8 mouse cellular contexts compared by ENCODE assay signal in the genomic region with DNA sequence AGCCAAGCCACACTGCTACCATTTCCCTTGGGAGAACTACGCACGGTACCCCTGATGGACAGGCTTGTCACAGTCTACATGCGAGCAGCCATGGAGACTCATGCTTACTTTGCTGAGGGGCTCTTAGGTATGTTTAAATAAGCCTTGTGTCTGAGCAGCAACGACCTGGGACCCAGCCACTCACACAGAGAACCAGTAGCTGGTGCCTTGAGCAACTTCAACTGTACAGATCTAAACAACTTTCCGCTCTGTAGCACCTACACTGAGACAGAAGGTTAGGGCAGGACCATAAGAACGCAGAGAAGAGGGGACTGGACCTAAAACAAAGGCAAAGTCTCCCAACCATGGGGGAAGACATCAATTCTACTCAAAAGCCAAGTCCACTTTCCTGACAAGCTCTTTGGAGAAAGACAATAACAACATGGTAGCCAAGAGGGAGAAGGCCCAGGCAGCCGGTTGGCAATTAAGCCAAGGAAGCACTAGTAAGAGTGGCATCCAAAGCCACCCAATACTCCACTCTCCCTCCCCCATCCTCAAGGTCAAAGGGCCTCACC. TPM values are rescaled to one million over a fixed set of nuclear protein-coding genes. Genes with fewer than 3 reads are reported as not detected.
DNase-seq lines count a peak whose midpoint lies in the region; ATAC-seq and TF ChIP-seq lines count a peak whose summit lies in the region.

No protein-coding gene starts in this region.

- H3K9ac ChIP-seq in heart, embryonic 11.5 days (ENCODE audit: low read depth, low read length) = peak overlapping the region; percentile 90
- no peak overlapping the region for H3K9ac ChIP-seq in ES-Bruce4 (ENCODE audit: low read depth, poor library complexity, severe bottlenecking)
- H3K9ac ChIP-seq in heart, postnatal 0 days (replicated peaks; ENCODE audit: low read depth, low read length) = peak overlapping the region; percentile 96
- H3K9ac ChIP-seq in liver, embryonic 15.5 days = peak overlapping the region; percentile 59

- H3K9me3 ChIP-seq in heart, embryonic 11.5 days (replicated peaks; ENCODE audit: control insufficient read depth, low read length) = no peaks in the 10 kb centered on the region
- H3K9me3 ChIP-seq in ES-Bruce4 (replicated peaks; ENCODE audit: control insufficient read depth, insufficient read depth, low read length, poor library complexity, severe bottlenecking) = no peaks in the 10 kb centered on the region
- no peaks in the 10 kb centered on the region for H3K9me3 ChIP-seq in heart, postnatal 0 days (replicated peaks; ENCODE audit: control insufficient read depth, low read length)
- no peaks in the 10 kb centered on the region for H3K9me3 ChIP-seq in liver, embryonic 15.5 days (replicated peaks)

- H3K36me3 ChIP-seq in heart, embryonic 11.5 days (ENCODE audit: control insufficient read depth, insufficient read depth, low read length) = no peaks in the 10 kb centered on the region
- H3K36me3 ChIP-seq in ES-Bruce4 (ENCODE audit: control insufficient read depth, insufficient read depth, low read length, poor library complexity, severe bottlenecking) = no peaks in the 10 kb centered on the region; the same call in 1 of the 2 replicates
- peaks cover 13% of the 10 kb centered on the region for H3K36me3 ChIP-seq in heart, postnatal 0 days (replicated peaks; ENCODE audit: control insufficient read depth, insufficient read depth, low read length)
- peaks cover 31% of the 10 kb centered on the region for H3K36me3 ChIP-seq in liver, embryonic 15.5 days (replicated peaks)

- TF ChIP-seq POLR2A in ES-Bruce4 (IDR thresholded peaks at IDR 0.05; ENCODE audit: insufficient read depth, low read length) = no peak

- H3K4me1 ChIP-seq in heart, embryonic 11.5 days (ENCODE audit: control insufficient read depth, insufficient read depth, low read length) = peaks cover 73% of the 10 kb centered on the region
- H3K4me1 ChIP-seq in ES-Bruce4 (ENCODE audit: control insufficient read depth, insufficient read depth, low read length) = peaks cover 2% of the 10 kb centered on the region
- H3K4me1 ChIP-seq in heart, postnatal 0 days (ENCODE audit: control insufficient read depth, insufficient read depth) = peaks cover 49% of the 10 kb centered on the region
- H3K4me1 ChIP-seq in liver, embryonic 15.5 days (replicated peaks) = peaks cover 81% of the 10 kb centered on the region

- no peak for DNase-seq in heart, postnatal 36 days
- no peak for DNase-seq in heart, postnatal 0 days (ENCODE audit: low spot score)
- DNase-seq in right cerebral cortex, adult 2 months (ENCODE audit: low spot score in 2 of 2) = no peak
- no peak for DNase-seq in left cerebral cortex, adult 9 months (ENCODE audit: low spot score in 2 of 2)
- DNase-seq in layer of hippocampus, postnatal 36 days = no peak

- H3K4me2 ChIP-seq in heart, embryonic 11.5 days = peak overlapping the region; percentile 97
- H3K4me2 ChIP-seq in heart, postnatal 0 days (ENCODE audit: low read depth, low read length) = peak overlapping the region; percentile 85
- peak overlapping the region; percentile 95 for H3K4me2 ChIP-seq in liver, embryonic 15.5 days

- ATAC-seq in heart, embryonic 11.5 days (replicated peaks; ENCODE audit: insufficient number of reproducible peaks, low FRiP score, low TSS enrichment) = no peak
- ATAC-seq in heart, postnatal 0 days (ENCODE audit: insufficient read depth, low read depth) = no peak
- no peak for ATAC-seq in liver, embryonic 15.5 days (ENCODE audit: insufficient read depth)

- TF ChIP-seq EP300 in ES-Bruce4 (IDR thresholded peaks at IDR 0.05; ENCODE audit: insufficient read depth, low read depth, low read length) = no peak
- TF ChIP-seq EP300 in heart, postnatal 0 days (IDR thresholded peaks at IDR 0.05; ENCODE audit: low read depth) = no peak

- TF ChIP-seq CTCF in ES-Bruce4 (IDR thresholded peaks at IDR 0.05; ENCODE audit: low read depth, low read length) = no peak
- TF ChIP-seq CTCF in heart, postnatal 0 days (IDR thresholded peaks at IDR 0.05; ENCODE audit: low read depth) = no peak

- 36% methylated on average over 7 of the region's 7 CpGs for WGBS in heart, embryonic 11.5 days (ENCODE audit: insufficient replicate concordance)
- WGBS in heart, postnatal 0 days = 34% methylated on average over 7 of the region's 7 CpGs
- WGBS in liver, embryonic 15.5 days (ENCODE audit: insufficient replicate concordance) = 55% methylated on average over 7 of the region's 7 CpGs

- intact Hi-C loops in heart, postnatal 36 days (cut with DNase I) = no loop called here

- H3K27ac ChIP-seq in heart, embryonic 11.5 days (ENCODE audit: low read depth, low read length) = peak overlapping the region; percentile 69
- H3K27ac ChIP-seq in ES-Bruce4 (ENCODE audit: insufficient read depth, low read length) = no peak overlapping the region
- H3K27ac ChIP-seq in heart, postnatal 0 days (ENCODE audit: low read depth) = 0 out of 2 replicates have a peak overlapping the region, but pooled peaks have one; percentile 9
- H3K27ac ChIP-seq in liver, embryonic 15.5 days (replicated peaks) = peak overlapping the region; percentile 61

- H3K4me3 ChIP-seq in heart, embryonic 11.5 days (ENCODE audit: low read depth, low read length) = peak overlapping the region; percentile 88
- peak overlapping the region; percentile 15; the same call in 1 of the 2 replicates for H3K4me3 ChIP-seq in ES-Bruce4 (ENCODE audit: low read depth, low read length)
- H3K4me3 ChIP-seq in heart, postnatal 0 days (ENCODE audit: low read depth, low read length) = peak overlapping the region; percentile 88
- H3K4me3 ChIP-seq in liver, embryonic 15.5 days (replicated peaks) = peak overlapping the region; percentile 86

- no peaks in the 10 kb centered on the region for H3K27me3 ChIP-seq in heart, embryonic 11.5 days (ENCODE audit: control insufficient read depth, insufficient read depth, low read length)
- no peaks in the 10 kb centered on the region for H3K27me3 ChIP-seq in ES-Bruce4 (ENCODE audit: control insufficient read depth, insufficient read depth, low read length, poor library complexity, severe bottlenecking)
- H3K27me3 ChIP-seq in heart, postnatal 0 days (ENCODE audit: control insufficient read depth, insufficient read depth, low read length) = peaks cover 5% of the 10 kb centered on the region; the same call in 1 of the 2 replicates
- 0 out of 2 replicates have a peak, but pooled peaks cover 4% of the 10 kb centered on the region for H3K27me3 ChIP-seq in liver, embryonic 15.5 days

RNA-seq across cellular contexts. Expression of a gene that starts 4.3 kb away (rescaled TPM):
- 4.4 and 5.0 TPM in 2 replicates for polyA plus RNA-seq in heart, embryonic 11.5 days (2014; fragmentation: Nextera tagmentation; extraction: Ambion mirVana)
- 10 to 100 TPM; 13.2 to 33.5 TPM for total RNA-seq in heart, postnatal 36 days (2021)
- 72.3 and 77.4 TPM in 2 replicates for polyA plus RNA-seq in ES-Bruce4 (2011; ENCODE audit: insufficient read depth, insufficient read length, low read depth, missing spikeins)
- total RNA-seq in heart, postnatal 0 days (2014; rRNA removed; ENCODE audit: low replicate concordance) = 39.3 and 53.4 TPM in 2 replicates
- polyA plus RNA-seq in heart, postnatal 0 days (2015; fragmentation: Nextera tagmentation; extraction: Ambion mirVana) = 1.6 and 2.0 TPM in 2 replicates
- polyA plus RNA-seq in liver, embryonic 15.5 days (2015; fragmentation: Nextera tagmentation; extraction: Ambion mirVana) = 4.0 and 5.2 TPM in 2 replicates
- total RNA-seq in layer of hippocampus, postnatal 36 days (2021) = 10 to 100 TPM; 70.3 to 78.6 TPM

Comparison
In these comparisons a context has a peak if more than half of its experiments do, and no peak if none do; other contexts are left out.
1. H3K4me3 ChIP-seq: peak in every context shown above with its lines; median percentile 88 in heart, embryonic 11.5 days; 88 in heart, postnatal 0 days; 86 in liver, embryonic 15.5 days; 15 in ES-Bruce4.
2. RNA of a gene that starts 4.3 kb away (polyA plus RNA-seq): 72.3 to 77.4 TPM in ES-Bruce4; 4.4 to 5.0 TPM in heart, embryonic 11.5 days, 4.0 to 5.2 TPM in liver, embryonic 15.5 days and 1.6 to 2.0 TPM in heart, postnatal 0 days; every median in the first group is over 10 times any median in the second.
3. Peak in every context shown above with its lines, with median percentiles within 50 percentile points of each other: H3K4me2 ChIP-seq.